Mouse (Mus musculus) frontal cortex, postnatal 14 days (tissue): ENCODE measurements around the gene Tas2r135.

Experiments
- DNase-seq, 2 experiments: peaks; one replicate each; pipeline ENCODE4 v3.0.0; 2022; ENCODE audit warnings: low spot score in 2 of 2

The Tas2r135 gene

GRCm38 (mm10) chr6:42374701-42375100, 30.5 kb upstream of the Tas2r135 start:
- no peak for DNase-seq

DNA sequence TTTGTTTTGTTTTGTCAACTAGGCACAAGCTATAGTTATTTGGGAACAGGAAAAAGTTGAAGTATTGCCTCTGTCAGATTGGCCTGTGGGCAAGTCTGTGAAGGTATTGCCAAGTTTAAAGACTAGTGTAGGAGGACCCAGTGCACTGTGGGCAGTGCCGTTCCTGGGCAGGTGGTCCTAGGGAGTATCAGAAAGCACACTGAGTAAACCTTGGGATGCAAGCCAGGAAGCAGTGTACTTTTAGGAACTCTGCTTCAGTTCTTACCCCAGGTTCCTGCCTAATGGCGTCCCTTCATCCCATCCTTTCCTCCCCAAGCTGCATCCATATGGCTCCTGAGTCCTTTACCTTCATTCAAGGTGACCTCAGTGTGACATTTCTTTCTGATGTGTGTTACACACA, 30.1 kb upstream of the Tas2r135 start:
- DNase-seq: no peak

- no peak for DNase-seq
Measured at GRCm38 (mm10) chr6:42376016-42376415, 29.2 kb upstream of the Tas2r135 start.

DNA sequence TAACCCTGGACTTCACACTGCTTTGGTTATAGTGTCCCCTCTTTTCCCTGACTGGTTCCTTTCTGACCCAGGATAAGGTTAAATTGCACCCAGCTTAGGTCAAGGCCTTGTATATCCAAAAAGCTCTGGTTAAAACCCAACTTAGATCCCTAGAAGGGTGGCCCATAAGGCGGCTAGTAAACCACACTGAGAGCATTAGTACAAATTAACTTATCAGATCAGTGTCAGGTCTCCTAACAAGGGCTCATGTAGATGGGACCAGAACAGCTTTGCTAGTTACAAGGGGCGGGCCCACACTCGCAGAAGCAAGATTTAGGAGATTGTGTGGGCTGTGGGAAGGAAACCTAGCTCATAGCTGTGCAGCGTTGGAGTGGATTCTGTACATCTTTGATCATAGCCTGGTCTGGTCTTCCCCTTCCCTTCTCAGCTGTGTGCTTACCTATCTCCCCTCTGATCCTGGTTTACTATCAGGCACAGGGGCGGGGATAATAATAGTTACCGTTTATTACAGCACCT, 28.7 kb upstream of the Tas2r135 start:
- no peak for DNase-seq

DNA sequence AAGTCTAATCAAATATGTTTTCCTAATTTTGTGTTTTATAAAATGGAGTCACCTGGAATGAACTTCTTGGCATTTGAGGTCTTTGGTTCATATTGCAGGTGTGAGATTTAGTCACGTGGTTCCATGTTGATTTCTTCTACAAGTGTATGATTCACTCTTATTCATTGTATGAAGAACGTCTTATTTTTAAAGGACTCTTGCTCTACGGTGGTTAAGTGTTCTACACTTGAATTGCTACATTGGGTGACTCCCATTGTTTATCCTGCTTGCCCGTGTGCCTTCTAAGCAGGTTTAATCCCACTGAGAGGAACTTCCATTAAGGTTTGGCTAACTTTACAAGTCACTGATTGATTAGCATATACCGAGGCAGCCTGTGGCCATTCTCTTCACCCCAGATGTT, 28.0 kb upstream of the Tas2r135 start:
- DNase-seq: no peak

DNA sequence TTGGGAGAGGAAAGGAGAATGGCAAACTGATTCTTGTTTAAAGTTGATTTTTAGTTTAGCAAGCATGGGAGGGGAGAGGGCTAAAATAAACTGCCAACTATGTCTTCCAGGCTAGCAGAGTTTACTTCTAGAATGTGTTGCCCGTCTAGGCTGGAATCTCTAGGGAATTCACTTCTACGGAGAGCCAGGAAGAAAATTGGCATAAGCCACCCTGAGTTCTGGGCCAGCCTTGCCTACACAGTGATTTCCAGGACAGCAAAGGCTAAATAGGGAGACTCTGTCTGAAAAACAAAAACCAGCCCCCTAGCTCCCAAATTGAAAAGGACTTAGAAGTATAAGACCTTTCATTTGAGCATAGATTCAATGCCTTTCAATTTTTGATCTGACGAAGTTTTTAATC, 25.7 kb upstream of the Tas2r135 start:
- no peak for DNase-seq

- DNase-seq: no peak
Measured at GRCm38 (mm10) chr6:42380416-42381144, 24.7 kb upstream of the Tas2r135 start.

GRCm38 (mm10) chr6:42381221-42381620, 24.0 kb upstream of the Tas2r135 start:
- no peak for DNase-seq

DNA sequence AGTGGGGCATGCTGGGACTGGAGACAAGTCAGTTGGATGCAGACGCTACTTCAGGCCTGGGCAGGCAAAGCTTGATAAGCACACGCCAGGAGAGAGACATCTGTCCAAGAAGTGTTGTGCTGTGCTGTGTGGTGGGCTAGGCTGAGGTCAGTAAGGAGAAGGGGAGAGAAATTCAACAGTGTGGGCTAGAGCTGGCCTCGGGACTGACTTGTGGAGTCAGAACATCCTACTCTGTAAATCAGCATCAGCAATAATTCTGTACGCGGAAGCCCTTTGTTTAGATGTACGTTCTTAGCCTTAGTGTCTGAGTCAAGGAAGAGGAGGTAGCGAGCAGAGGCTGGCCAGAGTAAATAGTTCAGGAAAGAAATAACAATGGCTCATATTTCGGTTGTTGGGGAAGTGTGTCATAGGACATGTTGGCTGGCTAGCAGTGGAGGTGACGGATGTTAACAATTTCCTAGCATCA, 23.3 kb upstream of the Tas2r135 start:
- DNase-seq: no peak

- no peak for DNase-seq
Measured at GRCm38 (mm10) chr6:42383360-42383759, 21.9 kb upstream of the Tas2r135 start.

- no peak for DNase-seq
Measured at GRCm38 (mm10) chr6:42385635-42386034, 19.6 kb upstream of the Tas2r135 start.

DNA sequence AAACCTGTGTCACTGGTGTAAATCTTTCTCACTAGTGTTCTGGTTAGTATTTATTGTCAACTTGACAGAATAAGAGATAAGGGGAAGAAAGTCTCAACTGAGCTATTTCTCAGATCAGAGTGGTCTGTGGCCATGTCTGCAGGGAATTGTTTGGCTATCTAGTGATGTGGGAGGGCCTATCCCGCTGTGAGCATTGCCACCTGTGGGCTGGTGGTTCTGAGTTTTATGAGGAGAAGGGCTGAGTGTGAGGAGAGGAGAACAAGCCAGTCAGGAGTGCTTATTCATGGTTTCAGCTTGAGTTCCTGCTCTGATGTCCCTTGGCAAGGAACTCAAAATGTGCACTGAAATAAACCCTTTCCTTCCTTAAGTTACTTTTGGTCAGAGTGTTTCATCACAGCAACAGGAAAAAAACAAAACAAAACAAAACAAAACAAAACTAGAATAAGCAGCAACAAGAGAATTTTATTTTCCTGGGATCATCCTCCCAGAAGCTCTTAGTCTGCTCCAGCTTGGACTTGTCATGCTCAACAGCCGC, 13.4 kb upstream of the Tas2r135 start:
- DNase-seq: no peak

DNA sequence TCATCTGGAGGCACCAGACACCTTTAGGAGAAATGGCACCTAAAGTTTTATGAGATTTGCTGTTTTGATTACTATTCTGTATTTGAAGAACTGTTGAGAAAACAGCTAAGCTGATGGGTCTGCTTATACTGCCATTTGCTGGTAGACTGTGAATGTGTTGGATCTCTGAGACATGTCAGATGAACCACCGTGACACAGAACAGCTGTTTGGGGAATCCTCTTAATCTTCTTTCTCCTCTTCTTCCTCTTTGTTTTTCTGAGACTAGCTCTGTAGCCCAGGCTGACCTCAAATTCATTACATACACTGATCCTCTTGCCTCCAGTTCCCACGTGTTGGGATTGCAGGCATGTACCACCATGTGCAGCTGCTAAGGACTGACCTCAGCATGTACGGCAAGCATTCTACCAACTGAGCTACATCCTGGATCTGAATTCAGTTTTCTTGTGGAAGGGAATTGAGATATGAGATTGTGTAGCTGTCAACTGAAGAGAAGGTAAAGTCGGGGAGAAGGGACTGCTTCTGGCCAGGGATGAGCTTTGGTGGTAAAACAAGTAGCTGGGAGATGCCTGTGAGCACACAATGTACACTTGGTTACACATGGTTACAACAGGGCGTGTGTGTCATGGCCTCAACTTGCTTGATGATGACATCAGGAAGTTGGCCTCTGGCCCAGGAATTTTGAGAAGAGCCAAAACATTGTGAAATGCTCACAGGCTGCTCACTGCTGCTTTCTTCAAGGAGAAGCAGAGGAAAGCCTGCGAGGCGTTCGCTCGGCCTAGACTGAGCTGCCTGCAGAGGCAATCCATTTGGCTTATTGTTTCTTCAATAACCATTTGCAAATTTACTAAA, 9.0 kb upstream of the Tas2r135 start:
- DNase-seq: no peak

DNA sequence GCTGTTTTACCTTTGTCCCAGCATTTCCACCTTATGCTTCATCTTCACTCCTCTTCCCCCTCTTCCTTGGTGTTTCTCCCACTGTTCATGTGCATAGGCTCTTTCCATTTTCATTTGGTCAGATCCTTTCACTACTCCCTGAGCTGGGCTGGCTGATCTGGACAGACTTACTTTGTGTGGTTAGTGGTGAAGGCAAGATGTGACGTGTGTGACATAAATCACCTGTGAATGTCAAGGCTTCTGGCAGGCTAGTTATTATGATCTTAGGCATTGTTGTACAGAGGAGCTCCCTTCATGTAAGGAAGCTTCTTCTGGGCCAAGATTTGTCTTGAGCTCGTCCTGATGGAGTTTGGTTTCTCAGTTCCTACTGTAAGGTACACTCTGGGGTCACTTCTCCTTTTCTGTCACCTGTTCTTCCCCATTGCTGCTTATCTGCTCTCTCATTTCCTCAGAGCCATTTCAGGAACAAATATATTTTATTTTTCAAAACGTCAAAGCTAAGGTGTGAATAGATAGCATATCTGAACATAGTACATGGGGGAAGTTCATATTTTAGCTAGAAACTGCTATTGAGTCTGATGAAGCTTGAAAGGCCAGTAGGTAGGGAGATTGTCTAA, 8.1 kb upstream of the Tas2r135 start:
- DNase-seq: no peak

DNA sequence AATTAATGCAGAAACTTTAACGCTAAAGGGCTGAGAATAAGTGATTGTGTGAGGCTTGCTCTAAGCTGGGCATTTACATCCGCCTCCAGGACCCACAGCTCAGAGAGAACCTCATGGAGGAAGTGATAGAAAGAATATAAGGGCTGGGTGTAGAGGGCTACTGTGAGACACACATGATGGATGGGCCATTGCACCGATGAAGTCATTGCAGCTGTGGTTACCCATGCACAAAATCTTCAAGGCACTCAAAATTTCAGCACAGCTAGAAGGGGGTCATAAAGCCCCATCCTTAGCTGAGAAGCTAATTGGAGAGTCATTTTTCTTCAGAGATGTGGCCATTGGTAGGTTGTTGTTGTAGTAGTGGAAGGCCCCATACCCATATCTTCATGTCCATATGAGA, 6.9 kb upstream of the Tas2r135 start:
- DNase-seq: no peak

GRCm38 (mm10) chr6:42398998-42399397, 6.2 kb upstream of the Tas2r135 start:
- no peak for DNase-seq

- no peak for DNase-seq
Measured at GRCm38 (mm10) chr6:42399938-42400337, 5.3 kb upstream of the Tas2r135 start, which contains the start of gene Tas2r143. Tas2r143 (plus strand) TSS chr6:42400238.

DNA sequence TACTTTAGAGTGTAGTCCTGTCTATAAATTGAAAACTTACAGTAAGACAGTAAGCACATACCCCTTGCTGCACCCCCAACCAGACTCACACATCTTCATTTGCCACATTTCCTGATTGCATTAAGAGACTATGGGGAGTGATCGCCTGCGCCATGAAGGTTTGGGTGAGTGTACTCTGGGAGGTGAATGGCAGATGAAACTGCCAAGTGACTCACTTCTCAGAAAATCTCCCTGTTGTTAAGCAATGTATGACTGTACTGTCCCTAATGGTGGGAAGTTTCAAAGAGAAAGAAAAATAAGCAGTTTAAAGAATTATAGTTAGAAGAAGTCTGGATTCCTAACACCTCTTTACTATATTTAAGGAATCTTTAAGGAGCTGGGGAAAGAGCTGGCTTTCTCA, 14.2 kb downstream of the Tas2r135 start:
- DNase-seq: no peak

GRCm38 (mm10) chr6:42421439-42421838, 16.2 kb downstream of the Tas2r135 start:
- DNase-seq: no peak

DNA sequence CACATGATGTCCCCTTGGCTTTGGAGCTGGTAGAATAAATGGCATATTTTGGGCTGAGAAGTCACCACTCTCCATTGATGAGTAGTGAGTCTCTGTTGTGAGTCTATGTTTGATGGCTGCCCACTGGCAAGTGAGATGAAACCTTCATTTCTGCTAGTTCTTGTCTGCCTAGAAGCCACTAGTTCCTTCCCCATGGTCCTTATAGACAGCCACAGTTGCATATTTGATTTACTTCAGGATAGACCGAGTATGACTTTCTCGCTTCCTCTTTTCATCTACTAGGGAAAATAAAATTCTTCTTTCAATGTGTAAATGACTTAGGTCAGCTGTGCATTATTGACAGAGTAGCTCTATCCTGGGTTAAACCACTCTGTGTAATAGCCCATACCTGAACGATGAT, 19.2 kb downstream of the Tas2r135 start:
- DNase-seq: no peak

DNA sequence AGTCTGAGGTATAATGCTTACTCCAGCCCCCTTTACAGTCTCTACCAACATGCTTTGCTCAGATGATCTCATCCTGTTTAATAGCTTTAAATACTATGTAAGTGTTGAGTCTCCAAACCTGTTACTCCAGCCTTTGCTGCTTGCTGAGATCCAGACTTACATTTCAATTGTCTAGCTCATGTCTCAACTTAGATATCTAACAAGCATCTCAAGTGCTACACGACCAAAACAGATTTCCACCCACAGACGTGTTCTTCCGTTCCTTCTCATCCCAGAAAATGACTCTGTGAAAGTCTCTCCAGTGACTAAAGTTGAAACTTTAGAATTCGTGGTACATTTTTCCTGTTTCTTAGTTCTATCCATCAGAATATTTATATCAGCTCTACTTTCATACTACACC, 21.1 kb downstream of the Tas2r135 start:
- DNase-seq: no peak

DNA sequence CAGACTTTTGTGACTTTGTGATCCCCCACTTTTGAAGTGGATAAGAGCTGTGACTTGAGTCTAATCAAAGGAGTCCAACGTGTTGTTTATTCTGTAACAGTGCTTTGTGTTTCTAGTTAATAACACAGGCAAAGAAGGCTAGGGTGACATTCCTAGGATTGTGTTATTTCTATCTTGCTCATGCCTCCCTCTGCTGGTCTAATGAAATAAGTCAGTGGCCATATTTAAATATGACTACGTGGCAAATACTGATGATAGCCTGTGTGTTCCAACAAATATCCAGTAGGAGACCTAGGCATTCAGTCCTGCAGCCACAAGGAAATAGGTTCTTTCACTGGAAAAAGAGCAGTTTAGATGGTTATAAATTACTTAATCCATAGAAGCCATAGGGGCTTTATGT, 28.3 kb downstream of the Tas2r135 start:
- no peak for DNase-seq
